ENCODE assay signal across 14 mouse cellular contexts in genomic region chr14:120140791-120141747, GRCm38 (mm10).
DNase-seq lines count a peak whose midpoint lies in the region; ATAC-seq and TF ChIP-seq lines count a peak whose summit lies in the region.
"Had no signal": no experiment of that assay in that cellular context is flagged by ENCODE, and none has a peak within 500 bp of the region (broad histone marks: within the 10 kb centered on the region; RNA-seq: fewer than 3 reads in every experiment).

No protein-coding gene starts in this region.

- no peak for TF ChIP-seq CTCF in heart, postnatal 0 days (IDR thresholded peaks at IDR 0.05; ENCODE audit: low read depth)

- no peak overlapping the region for H3K9ac ChIP-seq in hindbrain, embryonic 14.5 days
- no peak overlapping the region for H3K9ac ChIP-seq in hindbrain, embryonic 11.5 days (ENCODE audit: low read depth, low read length)
- no peak overlapping the region for H3K9ac ChIP-seq in midbrain, embryonic 11.5 days (ENCODE audit: low read length)
- H3K9ac ChIP-seq in midbrain, embryonic 13.5 days (replicated peaks), result no peak overlapping the region
- H3K9ac ChIP-seq in heart, postnatal 0 days (replicated peaks; ENCODE audit: low read depth, low read length), result no peak overlapping the region
- H3K9ac ChIP-seq: liver, embryonic 14.5 days had no signal

- peaks cover 16% of the 10 kb centered on the region; the same call in 1 of the 2 replicates for H3K4me1 ChIP-seq in hindbrain, embryonic 14.5 days (replicated peaks; ENCODE audit: control insufficient read depth, insufficient read depth, low read length)
- 0 out of 2 replicates have a peak, but pooled peaks cover 9% of the 10 kb centered on the region for H3K4me1 ChIP-seq in hindbrain, embryonic 11.5 days (replicated peaks; ENCODE audit: control insufficient read depth, insufficient read depth, low read length)
- H3K4me1 ChIP-seq in midbrain, embryonic 11.5 days (ENCODE audit: control insufficient read depth, insufficient read depth, low read length), result peaks cover 7% of the 10 kb centered on the region
- H3K4me1 ChIP-seq in midbrain, embryonic 13.5 days (replicated peaks), result peaks cover 20% of the 10 kb centered on the region
- H3K4me1 ChIP-seq in heart, postnatal 0 days (ENCODE audit: control insufficient read depth, insufficient read depth), result peaks cover 12% of the 10 kb centered on the region; the same call in 1 of the 2 replicates

- H3K4me3 ChIP-seq in hindbrain, embryonic 14.5 days (replicated peaks; ENCODE audit: low read length), result no peak overlapping the region
- no peak overlapping the region for H3K4me3 ChIP-seq in hindbrain, embryonic 11.5 days (ENCODE audit: low read depth, low read length)
- H3K4me3 ChIP-seq in midbrain, embryonic 11.5 days (ENCODE audit: low read depth, low read length), result no peak overlapping the region
- no peak overlapping the region for H3K4me3 ChIP-seq in midbrain, embryonic 13.5 days (replicated peaks)
- H3K4me3 ChIP-seq in heart, postnatal 0 days (ENCODE audit: low read depth, low read length), result no peak overlapping the region
- H3K4me3 ChIP-seq: erythroblast, embryonic 14.5 days had no signal

- DNase-seq in frontal cortex, adult 2 months (ENCODE audit: extremely low spot score in 1 of 2, low spot score in 1 of 2), result peak; percentile 35 to 53
- no peak for DNase-seq in frontal cortex, postnatal 10 days (ENCODE audit: low spot score in 2 of 2)
- peak; percentile 41 for DNase-seq in hindbrain, embryonic 14.5 days (ENCODE audit: low spot score)
- no peak for DNase-seq in hindbrain, embryonic 11.5 days (ENCODE audit: low spot score)
- DNase-seq in midbrain, embryonic 11.5 days (ENCODE audit: low spot score, missing footprints), result peak; percentile 84
- DNase-seq in heart, postnatal 0 days (ENCODE audit: low spot score), result peak; percentile 49
- no peak for DNase-seq in natural killer cell, adult 2 months (ENCODE audit: low spot score in 2 of 2)
- DNase-seq: adrenal gland, adult 2 months; B cell, adult 2 months; cerebellum, postnatal 10 days; lung, postnatal 14 days had no signal

- WGBS in hindbrain, embryonic 14.5 days, result 62% methylated on average over 14 of the region's 14 CpGs
- 75% methylated on average over 14 of the region's 14 CpGs for WGBS in hindbrain, embryonic 11.5 days
- 69% methylated on average over 14 of the region's 14 CpGs for WGBS in midbrain, embryonic 11.5 days
- 60% methylated on average over 14 of the region's 14 CpGs for WGBS in midbrain, embryonic 13.5 days
- 59% methylated on average over 14 of the region's 14 CpGs for WGBS in heart, postnatal 0 days

- H3K9me3 ChIP-seq in hindbrain, embryonic 14.5 days (ENCODE audit: control insufficient read depth, low read length), result no peaks in the 10 kb centered on the region
- no peaks in the 10 kb centered on the region for H3K9me3 ChIP-seq in hindbrain, embryonic 11.5 days (ENCODE audit: control insufficient read depth, low read length)
- no peaks in the 10 kb centered on the region for H3K9me3 ChIP-seq in midbrain, embryonic 11.5 days (ENCODE audit: control insufficient read depth, low read length)
- no peaks in the 10 kb centered on the region for H3K9me3 ChIP-seq in midbrain, embryonic 13.5 days
- H3K9me3 ChIP-seq in heart, postnatal 0 days (replicated peaks; ENCODE audit: control insufficient read depth, low read length), result no peaks in the 10 kb centered on the region

- H3K4me2 ChIP-seq in hindbrain, embryonic 14.5 days (replicated peaks), result no peak overlapping the region
- no peak overlapping the region for H3K4me2 ChIP-seq in hindbrain, embryonic 11.5 days (replicated peaks; ENCODE audit: low read depth, low read length)
- no peak overlapping the region for H3K4me2 ChIP-seq in midbrain, embryonic 11.5 days
- H3K4me2 ChIP-seq in midbrain, embryonic 13.5 days (replicated peaks), result no peak overlapping the region
- H3K4me2 ChIP-seq in heart, postnatal 0 days (ENCODE audit: low read depth, low read length), result no peak overlapping the region

- no peaks in the 10 kb centered on the region for H3K36me3 ChIP-seq in hindbrain, embryonic 14.5 days (replicated peaks; ENCODE audit: control insufficient read depth, insufficient read depth)
- no peaks in the 10 kb centered on the region for H3K36me3 ChIP-seq in hindbrain, embryonic 11.5 days (ENCODE audit: control insufficient read depth, insufficient read depth, low read length)
- H3K36me3 ChIP-seq in midbrain, embryonic 11.5 days (ENCODE audit: control insufficient read depth, insufficient read depth, low read length), result no peaks in the 10 kb centered on the region
- no peaks in the 10 kb centered on the region for H3K36me3 ChIP-seq in midbrain, embryonic 13.5 days
- H3K36me3 ChIP-seq in heart, postnatal 0 days (replicated peaks; ENCODE audit: control insufficient read depth, insufficient read depth, low read length), result no peaks in the 10 kb centered on the region

- H3K27ac ChIP-seq in hindbrain, embryonic 14.5 days, result no peak overlapping the region
- no peak overlapping the region for H3K27ac ChIP-seq in hindbrain, embryonic 11.5 days (ENCODE audit: low read depth, low read length)
- H3K27ac ChIP-seq in midbrain, embryonic 11.5 days (ENCODE audit: low read depth, low read length), result no peak overlapping the region
- H3K27ac ChIP-seq in midbrain, embryonic 13.5 days, result no peak overlapping the region; the same call in 1 of the 2 replicates
- no peak overlapping the region; the same call in 1 of the 2 replicates for H3K27ac ChIP-seq in heart, postnatal 0 days (ENCODE audit: low read depth)
- H3K27ac ChIP-seq: liver, embryonic 14.5 days had no signal

- TF ChIP-seq EP300 in heart, postnatal 0 days (IDR thresholded peaks at IDR 0.05; ENCODE audit: low read depth), result no peak

- no peak for ATAC-seq in hindbrain, embryonic 14.5 days (ENCODE audit: low FRiP score)
- ATAC-seq in hindbrain, embryonic 11.5 days (ENCODE audit: low FRiP score), result no peak
- no peak for ATAC-seq in midbrain, embryonic 11.5 days (ENCODE audit: low FRiP score)
- ATAC-seq in midbrain, embryonic 13.5 days, result no peak
- no peak for ATAC-seq in heart, postnatal 0 days (ENCODE audit: insufficient read depth, low read depth)

- H3K27me3 ChIP-seq in hindbrain, embryonic 14.5 days (ENCODE audit: control insufficient read depth, insufficient read depth, low read length), result no peaks in the 10 kb centered on the region
- H3K27me3 ChIP-seq in hindbrain, embryonic 11.5 days (ENCODE audit: control insufficient read depth, insufficient read depth, low read length), result no peaks in the 10 kb centered on the region
- H3K27me3 ChIP-seq in midbrain, embryonic 11.5 days (ENCODE audit: control insufficient read depth, insufficient read depth, low read length), result peaks cover 8% of the 10 kb centered on the region; the same call in 1 of the 2 replicates
- peaks cover 27% of the 10 kb centered on the region for H3K27me3 ChIP-seq in midbrain, embryonic 13.5 days
- no peaks in the 10 kb centered on the region for H3K27me3 ChIP-seq in heart, postnatal 0 days (ENCODE audit: control insufficient read depth, insufficient read depth, low read length)

Comparison
In these comparisons a context has a peak if more than half of its experiments do, and no peak if none do; other contexts are left out.
1. DNase-seq: peak in frontal cortex, adult 2 months (2 of 2), hindbrain, embryonic 14.5 days (single experiment), midbrain, embryonic 11.5 days (single experiment) and heart, postnatal 0 days (single experiment); none in frontal cortex, postnatal 10 days (0 of 2), hindbrain, embryonic 11.5 days (single experiment) and natural killer cell, adult 2 months (0 of 2).